Mouse (Mus musculus) stomach, postnatal 0 days (tissue): ENCODE measurements at regions not wholly inside any gene's neighbourhood (a gene's known extent, or its start where the extent isn't known, plus 50 kb on each side); places are given as distances from the start of the nearest gene placed in this dataset.

Source experiments
- ATAC-seq: fragments of 200-750 bp; cut with Nextera tagmentation; 2 replicates; pipeline ENCODE4 v1.8.0; 2017; ENCODE audit not compliant: low FRiP score, low TSS enrichment
- DNase-seq: peaks from one replicate; pipeline ENCODE4 v3.0.0-alpha.2; 2016; ENCODE audit warnings: low spot score
- H3K27ac ChIP-seq: fragments of 300-500 bp; sonication (generic); replicated peaks from 2 replicates; pipeline ENCODE4 v1.5.1; 2014; ENCODE audit warnings: mild to moderate bottlenecking, control low read depth
- H3K27me3 ChIP-seq: fragments of 300-500 bp; sonication (generic); 2 replicates; pipeline ENCODE4 v1.6.1; 2014; ENCODE audit warnings: low read length; ENCODE audit not compliant: control insufficient read depth, insufficient read depth
- H3K36me3 ChIP-seq: fragments of 300-500 bp; sonication (generic); 2 replicates; pipeline ENCODE4 v1.6.1; 2014; ENCODE audit warnings: low read length, mixed read lengths; ENCODE audit not compliant: control insufficient read depth, insufficient read depth
- H3K4me1 ChIP-seq: fragments of 300-500 bp; sonication (generic); replicated peaks from 2 replicates; pipeline ENCODE4 v1.6.1; 2014; ENCODE audit warnings: antibody characterized with exemption; ENCODE audit not compliant: control insufficient read depth, insufficient read depth
- H3K4me2 ChIP-seq: fragments of 300-500 bp; sonication (generic); replicated peaks from 2 replicates; pipeline ENCODE4 v1.6.1; 2014; ENCODE audit warnings: low read depth, mild to moderate bottlenecking, control low read depth, moderate library complexity
- H3K4me3 ChIP-seq: fragments of 300-500 bp; sonication (generic); 2 replicates; pipeline ENCODE4 v1.5.1; 2014; ENCODE audit warnings: low read depth, low read length, control low read depth
- H3K9ac ChIP-seq: fragments of 300-500 bp; sonication (generic); 2 replicates; pipeline ENCODE4 v1.6.1; 2014; ENCODE audit warnings: mild to moderate bottlenecking, low read length, control low read depth, mixed read lengths
- H3K9me3 ChIP-seq: fragments of 300-500 bp; sonication (generic); 2 replicates; pipeline ENCODE4 v1.6.1; 2016; ENCODE audit warnings: low read length; ENCODE audit not compliant: control insufficient read depth
- CTCF ChIP-seq: IDR thresholded peaks from 2 replicates; pipeline ENCODE4 v1.5.1; 2016; ENCODE audit warnings: antibody characterized with exemption, low read depth, mild to moderate bottlenecking, moderate library complexity
- EP300 ChIP-seq: optimal IDR thresholded peaks from 2 replicates; pipeline ENCODE3; 2016; ENCODE audit warnings: antibody characterized with exemption
- WGBS: fragments of 180-500 bp; shearing (Covaris S2); extraction: QIAGEN DNeasy Blood & Tissue Kit; methylation state at CpG from one replicate; pipeline ENCODE4 v1.1.7; 2014; 5-methylcytosine and 5-hydroxymethylcytosine counted together

- WGBS = 92% methylated on average over 1 of the region's 1 CpGs
Observed at GRCm38 (mm10) chr3:66512408-66512807, 215.8 kb upstream of the Veph1 start.

GRCm38 (mm10) chr3:66510455-66510854 lies 213.8 kb upstream of the Veph1 start:
- no peaks in the 10 kb centered on the region for H3K4me1 ChIP-seq
- H3K9me3 ChIP-seq = no peaks in the 10 kb centered on the region
- no peak overlapping the region for H3K4me2 ChIP-seq
- ATAC-seq (no peak), DNase-seq (no peak)
- H3K27ac ChIP-seq = no peak overlapping the region
- WGBS = 82% methylated on average over 4 of the region's 4 CpGs
- no peak overlapping the region for H3K9ac ChIP-seq
- no peak overlapping the region for H3K4me3 ChIP-seq
- no peak for TF ChIP-seq EP300
- no peak for TF ChIP-seq CTCF
- H3K36me3 ChIP-seq = no peaks in the 10 kb centered on the region
- H3K27me3 ChIP-seq = no peaks in the 10 kb centered on the region

More at GRCm38 (mm10) chr3:66512408-66512807, 215.8 kb upstream of the Veph1 start:
- Histone ChIP-seq H3K4me2 (no peak overlapping the region), H3K27ac (no peak overlapping the region), H3K27me3 (no peaks in the 10 kb centered on the region), H3K9me3 (no peaks in the 10 kb centered on the region), H3K4me3 (no peak overlapping the region), H3K4me1 (no peaks in the 10 kb centered on the region), H3K9ac (no peak overlapping the region), H3K36me3 (no peaks in the 10 kb centered on the region)
- ATAC-seq = no peak
- no peak for TF ChIP-seq EP300
- TF ChIP-seq CTCF = no peak
- DNase-seq = no peak

GRCm38 (mm10) chr3:66506125-66506524 lies 209.5 kb upstream of the Veph1 start:
- ATAC-seq (no peak), DNase-seq (no peak)
- Histone ChIP-seq H3K4me3 (no peak overlapping the region), H3K4me2 (no peak overlapping the region), H3K9ac (no peak overlapping the region), H3K36me3 (no peaks in the 10 kb centered on the region), H3K4me1 (no peaks in the 10 kb centered on the region), H3K27me3 (no peaks in the 10 kb centered on the region), H3K9me3 (no peaks in the 10 kb centered on the region), H3K27ac (no peak overlapping the region)
- TF ChIP-seq EP300 = no peak
- TF ChIP-seq CTCF = no peak

GRCm38 (mm10) chr3:66505476-66506076 lies 208.9 kb upstream of the Veph1 start:
- no peak overlapping the region for H3K4me3 ChIP-seq
- 69% methylated on average over 6 of the region's 6 CpGs for WGBS
- no peaks in the 10 kb centered on the region for H3K27me3 ChIP-seq
- DNase-seq = no peak
- no peak overlapping the region for H3K27ac ChIP-seq
- TF ChIP-seq CTCF (no peak), EP300 (no peak)
- H3K4me1 ChIP-seq = no peaks in the 10 kb centered on the region
- H3K4me2 ChIP-seq = no peak overlapping the region
- H3K9me3 ChIP-seq = no peaks in the 10 kb centered on the region
- H3K36me3 ChIP-seq = no peaks in the 10 kb centered on the region
- H3K9ac ChIP-seq = no peak overlapping the region
- ATAC-seq = no peak

GRCm38 (mm10) chr3:66504717-66505116 lies 208.1 kb upstream of the Veph1 start:
- no peaks in the 10 kb centered on the region for H3K36me3 ChIP-seq
- TF ChIP-seq EP300 (no peak), CTCF (no peak)
- no peaks in the 10 kb centered on the region for H3K27me3 ChIP-seq
- DNase-seq = no peak
- no peak overlapping the region for H3K9ac ChIP-seq
- H3K4me3 ChIP-seq = no peak overlapping the region
- H3K9me3 ChIP-seq = no peaks in the 10 kb centered on the region
- WGBS = 72% methylated on average over 6 of the region's 6 CpGs
- H3K27ac ChIP-seq = no peak overlapping the region
- no peak overlapping the region for H3K4me2 ChIP-seq
- no peak for ATAC-seq
- no peaks in the 10 kb centered on the region for H3K4me1 ChIP-seq

- H3K27me3 ChIP-seq = no peaks in the 10 kb centered on the region
- H3K36me3 ChIP-seq = no peaks in the 10 kb centered on the region
- H3K9ac ChIP-seq = no peak overlapping the region
- no peak overlapping the region for H3K4me3 ChIP-seq
- H3K9me3 ChIP-seq = no peaks in the 10 kb centered on the region
- no peak overlapping the region for H3K4me2 ChIP-seq
- DNase-seq = no peak
- no peak for ATAC-seq
- H3K27ac ChIP-seq = no peak overlapping the region
- TF ChIP-seq CTCF = no peak
- TF ChIP-seq EP300 = no peak
- WGBS = 62% methylated on average over 3 of the region's 3 CpGs
- H3K4me1 ChIP-seq = no peaks in the 10 kb centered on the region
Observed at GRCm38 (mm10) chr3:66503615-66504014, 207.0 kb upstream of the Veph1 start.
